Mouse (Mus musculus): ENCODE results near the gene Ticam1. TPM values are rescaled to one million over a fixed set of nuclear protein-coding genes. Genes with fewer than 3 reads are reported as not detected.
A peak's percentile ranks its signal among the peaks of the same experiment; 100 is the strongest.

The Ticam1 gene
- polyA plus RNA-seq (2015; fragmentation: Nextera tagmentation; extraction: Ambion mirVana): 7.3 and 10.3 TPM in 2 replicates

DNA sequence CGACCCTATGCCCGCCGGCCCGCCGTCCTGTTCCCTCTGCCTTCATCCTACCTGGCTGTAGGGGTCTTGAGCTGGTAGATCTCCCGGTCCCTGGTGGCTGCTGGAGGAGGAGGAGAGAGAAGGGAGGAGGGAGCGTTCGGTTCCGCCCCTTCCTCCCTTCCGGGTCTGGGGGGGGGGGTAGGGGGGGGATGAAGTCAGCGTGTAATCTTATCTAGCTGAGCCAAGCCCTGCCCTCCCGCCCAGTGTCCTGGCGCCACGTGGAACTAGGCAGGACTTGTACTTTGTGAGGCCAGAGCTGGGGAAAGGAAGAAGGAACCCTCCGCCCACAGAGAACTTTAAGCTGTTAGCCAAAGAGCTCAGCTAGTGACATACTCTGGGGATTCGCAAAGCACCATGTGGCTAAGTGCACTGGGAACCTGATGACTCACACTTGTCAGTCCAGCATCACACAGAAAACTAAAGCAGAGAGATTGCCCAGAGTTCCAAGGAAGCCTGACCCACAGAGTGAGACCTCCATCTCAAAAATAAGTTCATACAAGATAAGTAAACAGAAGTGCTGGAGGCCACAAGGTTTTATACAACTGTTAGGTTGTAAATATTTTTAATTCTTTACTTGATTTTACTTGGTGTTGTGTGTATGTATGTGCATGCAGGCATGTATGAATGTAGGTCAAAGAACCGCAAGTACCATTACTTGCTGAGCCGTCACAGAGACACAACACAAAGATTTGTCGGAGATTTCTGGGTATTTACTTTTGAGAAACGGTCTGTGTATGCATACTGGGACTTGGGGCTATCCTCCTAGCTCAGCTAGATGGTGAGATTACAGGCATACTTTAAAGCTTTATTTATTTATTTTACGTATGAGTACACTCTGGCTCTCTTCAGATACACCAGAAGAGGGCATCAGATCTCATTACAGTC, at the start of gene Ticam1:
Gene Ticam1, minus strand, starts transcription at position 144 of the 924 bp plus-strand sequence.
- peak within 1 kb of the TSS; percentile 74 for H3K4me2 ChIP-seq (replicated peaks; ENCODE audit: low read depth, low read length)
- H3K4me1 ChIP-seq (ENCODE audit: insufficient read depth, low read length): peaks cover 24% of the 10 kb centered on the region
- H3K9me3 ChIP-seq (ENCODE audit: low read length): no peaks in the 10 kb centered on the region
- peak within 1 kb of the TSS; percentile 77 for H3K9ac ChIP-seq (replicated peaks; ENCODE audit: low read length)
- WGBS: 4% methylated on average over 17 of the region's 21 CpGs
- ATAC-seq (ENCODE audit: low FRiP score, low TSS enrichment): peak; percentile 95
- H3K36me3 ChIP-seq (ENCODE audit: insufficient read depth, low read length): peaks cover 28% of the 10 kb centered on the region
- H3K27me3 ChIP-seq (ENCODE audit: insufficient read depth, low read length): no peaks in the 10 kb centered on the region
- peak within 1 kb of the TSS; percentile 70 for H3K4me3 ChIP-seq (ENCODE audit: low read length)
- H3K27ac ChIP-seq (ENCODE audit: low read length): peak within 1 kb of the TSS; percentile 86

DNA sequence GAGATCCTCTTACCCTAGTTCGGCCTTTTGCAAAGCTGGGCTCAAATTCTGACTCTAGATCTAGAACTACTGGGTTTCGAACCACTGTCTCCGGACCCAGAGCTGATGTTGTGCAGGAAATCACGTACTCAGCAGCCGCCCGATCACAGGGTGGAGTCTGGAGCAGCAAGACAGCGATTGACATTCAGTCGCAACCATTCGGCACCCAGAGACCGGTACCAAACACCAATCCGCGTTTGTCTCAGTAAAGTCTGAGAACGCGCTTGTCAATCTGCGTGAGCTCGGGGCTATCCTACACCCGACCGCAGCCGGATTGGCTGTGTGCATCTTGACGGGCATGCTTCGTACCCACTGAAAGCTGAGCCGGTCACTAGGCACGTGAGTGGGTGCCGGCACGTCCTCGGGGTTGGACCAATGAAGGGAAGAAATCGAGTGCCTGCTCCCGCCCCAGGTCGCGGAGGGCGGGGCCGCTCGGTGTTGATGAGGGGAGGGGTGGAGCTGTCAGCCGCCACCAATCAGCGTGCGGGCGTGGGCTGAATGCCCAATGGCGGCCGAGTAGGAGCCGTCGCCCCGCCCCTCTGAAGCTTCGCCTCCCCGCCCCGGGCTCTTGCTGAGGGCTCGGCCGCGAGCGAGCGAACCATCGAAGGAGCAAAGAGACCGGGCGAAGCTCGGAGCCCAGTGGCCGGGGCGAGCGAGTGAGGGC, 49.0 kb upstream of the Ticam1 start, which contains the start of gene Kdm4b:
Gene Kdm4b, plus strand, starts transcription at position 613 of the 703 bp plus-strand sequence.
- Histone ChIP-seq H3K27me3 (ENCODE audit: insufficient read depth, low read length) (no peaks in the 10 kb centered on the region), H3K36me3 (ENCODE audit: insufficient read depth, low read length) (peaks cover 19% of the 10 kb centered on the region), H3K4me2 (replicated peaks; ENCODE audit: low read depth, low read length) (peak within 1 kb of the TSS; percentile 96), H3K4me1 (ENCODE audit: insufficient read depth, low read length) (peaks cover 24% of the 10 kb centered on the region), H3K9ac (replicated peaks; ENCODE audit: low read length) (peak within 1 kb of the TSS; percentile 85), H3K9me3 (ENCODE audit: low read length) (no peaks in the 10 kb centered on the region), H3K4me3 (ENCODE audit: low read length) (peak within 1 kb of the TSS; percentile 68), H3K27ac (ENCODE audit: low read length) (peak within 1 kb of the TSS; percentile 87)
- WGBS: under 1% methylated on average over 54 of the region's 57 CpGs
- ATAC-seq (ENCODE audit: low FRiP score, low TSS enrichment): peak; percentile 100

DNA sequence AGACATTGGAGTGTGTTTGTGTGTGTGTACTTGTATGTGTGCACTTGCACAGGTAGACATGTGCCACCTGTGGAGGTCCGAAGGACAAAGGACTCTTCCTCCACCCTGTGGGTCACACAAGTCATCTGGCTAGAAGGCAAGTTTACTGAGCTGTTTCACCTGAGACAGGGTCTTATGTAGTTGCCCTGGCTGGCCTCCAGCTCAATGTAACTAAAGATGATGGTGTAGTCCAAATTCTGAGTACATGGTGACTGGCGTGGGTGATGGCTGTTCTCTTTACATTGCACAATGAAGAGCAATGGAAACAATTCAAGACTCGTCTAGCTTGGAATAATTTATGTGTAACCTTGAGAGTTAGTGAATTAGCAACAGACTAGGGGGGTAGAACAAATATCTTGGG, 47.8 kb upstream of the Ticam1 start:
- Histone ChIP-seq H3K36me3 (ENCODE audit: insufficient read depth, low read length) (peaks cover 31% of the 10 kb centered on the region), H3K27ac (ENCODE audit: low read length) (no peak overlapping the region), H3K9me3 (ENCODE audit: low read length) (no peaks in the 10 kb centered on the region), H3K4me1 (ENCODE audit: insufficient read depth, low read length) (peaks cover 24% of the 10 kb centered on the region), H3K4me2 (replicated peaks; ENCODE audit: low read depth, low read length) (no peak overlapping the region), H3K4me3 (ENCODE audit: low read length) (no peak overlapping the region), H3K9ac (replicated peaks; ENCODE audit: low read length) (no peak overlapping the region), H3K27me3 (ENCODE audit: insufficient read depth, low read length) (no peaks in the 10 kb centered on the region)
- WGBS: 45% methylated on average over 3 of the region's 3 CpGs
- ATAC-seq (ENCODE audit: low FRiP score, low TSS enrichment): no peak

- Histone ChIP-seq H3K4me1 (ENCODE audit: insufficient read depth, low read length) (peaks cover 46% of the 10 kb centered on the region), H3K36me3 (ENCODE audit: insufficient read depth, low read length) (peaks cover 76% of the 10 kb centered on the region), H3K27me3 (ENCODE audit: insufficient read depth, low read length) (no peaks in the 10 kb centered on the region), H3K27ac (ENCODE audit: low read length) (peak overlapping the region; percentile 87), H3K9me3 (ENCODE audit: low read length) (no peaks in the 10 kb centered on the region), H3K9ac (replicated peaks; ENCODE audit: low read length) (no peak overlapping the region), H3K4me2 (replicated peaks; ENCODE audit: low read depth, low read length) (no peak overlapping the region), H3K4me3 (ENCODE audit: low read length) (no peak overlapping the region)
- WGBS: 75% methylated on average over 15 of the region's 15 CpGs
- no peak for ATAC-seq (ENCODE audit: low FRiP score, low TSS enrichment)
Measured at GRCm38 (mm10) chr17:56309191-56309945, 32.8 kb upstream of the Ticam1 start.

DNA sequence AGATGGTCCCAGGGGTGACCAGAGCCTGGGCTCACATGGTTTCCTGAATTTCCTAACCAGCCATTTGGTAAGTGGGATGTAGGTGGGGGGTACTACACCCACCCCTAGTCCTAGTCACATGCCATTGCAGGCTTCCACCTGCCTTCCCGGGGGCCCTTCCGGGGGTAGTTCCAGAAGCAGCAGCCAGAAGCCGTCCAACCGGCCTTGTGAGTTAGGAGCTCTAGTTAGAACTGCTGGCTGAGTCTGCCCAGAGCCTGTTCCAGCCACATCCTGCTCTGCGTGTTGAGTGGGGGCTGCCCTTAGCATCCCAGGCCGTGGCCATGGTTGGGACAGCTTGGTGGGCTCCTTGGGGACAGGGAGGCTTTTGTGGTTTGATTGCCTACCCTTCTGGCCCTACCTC, 31.5 kb upstream of the Ticam1 start:
- Histone ChIP-seq H3K36me3 (ENCODE audit: insufficient read depth, low read length) (peaks cover 64% of the 10 kb centered on the region), H3K27ac (ENCODE audit: low read length) (peak overlapping the region; percentile 87), H3K4me2 (replicated peaks; ENCODE audit: low read depth, low read length) (peak overlapping the region; percentile 5; the same call in 1 of the 2 replicates), H3K4me3 (ENCODE audit: low read length) (0 out of 2 replicates have a peak overlapping the region, but pooled peaks have one; percentile 2), H3K9ac (replicated peaks; ENCODE audit: low read length) (peak overlapping the region; percentile 41), H3K9me3 (ENCODE audit: low read length) (no peaks in the 10 kb centered on the region), H3K4me1 (ENCODE audit: insufficient read depth, low read length) (peaks cover 46% of the 10 kb centered on the region), H3K27me3 (ENCODE audit: insufficient read depth, low read length) (no peaks in the 10 kb centered on the region)
- peak; percentile 36 for ATAC-seq (ENCODE audit: low FRiP score, low TSS enrichment)
- 44% methylated on average over 6 of the region's 6 CpGs for WGBS

GRCm38 (mm10) chr17:56305826-56306225, 29.2 kb upstream of the Ticam1 start:
- peaks cover 44% of the 10 kb centered on the region for H3K36me3 ChIP-seq (ENCODE audit: insufficient read depth, low read length)
- peaks cover 53% of the 10 kb centered on the region for H3K4me1 ChIP-seq (ENCODE audit: insufficient read depth, low read length)

GRCm38 (mm10) chr17:56305156-56305555, 28.6 kb upstream of the Ticam1 start:
- Histone ChIP-seq H3K36me3 (ENCODE audit: insufficient read depth, low read length) (peaks cover 37% of the 10 kb centered on the region), H3K9me3 (ENCODE audit: low read length) (no peaks in the 10 kb centered on the region), H3K27me3 (ENCODE audit: insufficient read depth, low read length) (no peaks in the 10 kb centered on the region), H3K4me1 (ENCODE audit: insufficient read depth, low read length) (peaks cover 53% of the 10 kb centered on the region), H3K4me3 (ENCODE audit: low read length) (peak overlapping the region; percentile 74), H3K4me2 (replicated peaks; ENCODE audit: low read depth, low read length) (peak overlapping the region; percentile 98), H3K27ac (ENCODE audit: low read length) (peak overlapping the region; percentile 2; the same call in 1 of the 2 replicates), H3K9ac (replicated peaks; ENCODE audit: low read length) (peak overlapping the region; percentile 78)
- 28% methylated on average over 9 of the region's 9 CpGs for WGBS
- no peak for ATAC-seq (ENCODE audit: low FRiP score, low TSS enrichment)

More at GRCm38 (mm10) chr17:56305826-56306225, 29.2 kb upstream of the Ticam1 start:
- Histone ChIP-seq H3K4me2 (replicated peaks; ENCODE audit: low read depth, low read length) (peak overlapping the region; percentile 98), H3K9me3 (ENCODE audit: low read length) (no peaks in the 10 kb centered on the region), H3K9ac (replicated peaks; ENCODE audit: low read length) (peak overlapping the region; percentile 78), H3K4me3 (ENCODE audit: low read length) (peak overlapping the region; percentile 74), H3K27ac (ENCODE audit: low read length) (peak overlapping the region; percentile 87; the same call in 1 of the 2 replicates), H3K27me3 (ENCODE audit: insufficient read depth, low read length) (no peaks in the 10 kb centered on the region)
- 45% methylated on average over 8 of the region's 8 CpGs for WGBS
- ATAC-seq (ENCODE audit: low FRiP score, low TSS enrichment): no peak

DNA sequence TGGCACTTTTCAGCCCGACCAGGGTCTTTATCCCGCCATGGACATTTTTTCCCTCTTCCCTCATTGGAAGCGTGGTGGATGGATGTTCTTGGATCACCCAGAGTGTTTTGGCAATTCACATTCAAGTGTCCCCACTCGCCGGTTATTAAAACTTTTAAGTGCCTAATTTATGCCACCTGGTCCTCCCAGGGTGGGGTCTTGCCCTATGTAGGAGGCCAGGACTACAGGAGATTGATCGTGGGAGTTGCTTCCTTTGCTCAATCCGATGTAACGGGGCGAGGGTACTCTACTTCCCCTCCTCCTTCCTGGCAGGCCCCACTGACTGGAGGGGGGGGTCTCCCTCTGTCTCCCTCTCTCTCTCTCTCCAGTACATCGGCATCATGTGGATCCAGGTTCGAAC, 28.1 kb upstream of the Ticam1 start:
- H3K9me3 ChIP-seq (ENCODE audit: low read length): no peaks in the 10 kb centered on the region
- no peaks in the 10 kb centered on the region for H3K27me3 ChIP-seq (ENCODE audit: insufficient read depth, low read length)
- 5% methylated on average over 11 of the region's 11 CpGs for WGBS
- H3K9ac ChIP-seq (replicated peaks; ENCODE audit: low read length): peak overlapping the region; percentile 78
- peak overlapping the region; percentile 74 for H3K4me3 ChIP-seq (ENCODE audit: low read length)
- peaks cover 33% of the 10 kb centered on the region for H3K36me3 ChIP-seq (ENCODE audit: insufficient read depth, low read length)
- peak overlapping the region; percentile 98 for H3K4me2 ChIP-seq (replicated peaks; ENCODE audit: low read depth, low read length)
- H3K4me1 ChIP-seq (ENCODE audit: insufficient read depth, low read length): peaks cover 53% of the 10 kb centered on the region
- peak overlapping the region; percentile 2; the same call in 1 of the 2 replicates for H3K27ac ChIP-seq (ENCODE audit: low read length)
- no peak for ATAC-seq (ENCODE audit: low FRiP score, low TSS enrichment)

All from kidney, embryonic 16.5 days (tissue).